Mouse (Mus musculus): ENCODE results near the gene Itgb2.

Itgb2 gene

GRCm38 (mm10) chr10:77517066-77517620, 12.9 kb upstream of the Itgb2 start:
- DNase-seq, result peak; percentile 76

- DNase-seq, result no peak
Measured at GRCm38 (mm10) chr10:77517801-77518200, 12.3 kb upstream of the Itgb2 start.

GRCm38 (mm10) chr10:77519191-77519590, 10.9 kb upstream of the Itgb2 start:
- no peak for DNase-seq

GRCm38 (mm10) chr10:77520497-77520896, 9.6 kb upstream of the Itgb2 start:
- no peak for DNase-seq

- DNase-seq, result no peak
Measured at GRCm38 (mm10) chr10:77522021-77522731, 7.9 kb upstream of the Itgb2 start.

GRCm38 (mm10) chr10:77522746-77523145, 7.3 kb upstream of the Itgb2 start:
- DNase-seq, result no peak

GRCm38 (mm10) chr10:77523321-77523720, 6.7 kb upstream of the Itgb2 start:
- DNase-seq, result no peak

- no peak for DNase-seq
Measured at GRCm38 (mm10) chr10:77526488-77526887, 3.6 kb upstream of the Itgb2 start.

GRCm38 (mm10) chr10:77528634-77529033, 1.4 kb upstream of the Itgb2 start:
- DNase-seq, result no peak

GRCm38 (mm10) chr10:77531026-77532019, 1.3 kb downstream of the Itgb2 start:
- no peak for DNase-seq

- no peak for DNase-seq
Measured at GRCm38 (mm10) chr10:77532020-77532413, 2.0 kb downstream of the Itgb2 start.

GRCm38 (mm10) chr10:77536727-77537126, 6.7 kb downstream of the Itgb2 start:
- DNase-seq, result no peak

GRCm38 (mm10) chr10:77537215-77538209, 7.5 kb downstream of the Itgb2 start:
- no peak for DNase-seq

GRCm38 (mm10) chr10:77539320-77539945, 9.4 kb downstream of the Itgb2 start:
- DNase-seq, result no peak

- DNase-seq, result no peak
Measured at GRCm38 (mm10) chr10:77540576-77541102, 10.6 kb downstream of the Itgb2 start.

GRCm38 (mm10) chr10:77541864-77542666, 12.0 kb downstream of the Itgb2 start:
- DNase-seq, result no peak

- peak; percentile 32 for DNase-seq
Measured at GRCm38 (mm10) chr10:77543226-77543625, 13.2 kb downstream of the Itgb2 start.

GRCm38 (mm10) chr10:77544916-77545315, 14.9 kb downstream of the Itgb2 start:
- peak; percentile 75 for DNase-seq

GRCm38 (mm10) chr10:77548576-77548975, 18.5 kb downstream of the Itgb2 start:
- no peak for DNase-seq

GRCm38 (mm10) chr10:77550874-77551273, 20.8 kb downstream of the Itgb2 start:
- peak; percentile 32 for DNase-seq

- DNase-seq, result no peak
Measured at GRCm38 (mm10) chr10:77552162-77552561, 22.1 kb downstream of the Itgb2 start.
